Mouse (Mus musculus) left cerebral cortex, adult 11 months (tissue): ENCODE data around the gene F13a1.

Experiments used
- DNase-seq: peaks from one replicate; pipeline ENCODE4 v3.0.0; 2022; ENCODE audit warnings: low spot score

F13a1 gene

DNA sequence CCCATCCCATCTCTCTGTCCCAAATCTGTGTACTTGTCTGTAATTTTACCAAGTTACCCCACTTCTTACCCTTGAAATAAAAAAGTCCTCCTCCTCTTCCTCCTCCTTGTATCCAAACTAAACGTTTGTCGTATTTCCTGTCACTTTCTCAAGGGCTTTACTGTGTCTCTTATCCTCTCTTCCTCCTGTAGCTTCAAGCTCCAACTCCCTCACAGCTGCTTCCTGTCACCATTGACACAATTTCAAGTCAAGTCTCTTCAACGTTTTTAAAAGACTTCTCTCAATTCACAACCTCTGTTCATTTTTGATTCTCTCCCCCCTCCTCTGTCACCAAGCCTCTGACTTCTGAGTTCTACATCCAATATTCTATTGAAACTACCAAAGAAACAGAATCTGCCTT is at the start of gene F13a1:
F13a1 (minus strand) TSS at position 119 of the 400 bp plus-strand sequence.
- DNase-seq = no peak

GRCm38 (mm10) chr13:37091620-37092019 is 41.6 kb upstream of the F13a1 start:
- no peak for DNase-seq

DNA sequence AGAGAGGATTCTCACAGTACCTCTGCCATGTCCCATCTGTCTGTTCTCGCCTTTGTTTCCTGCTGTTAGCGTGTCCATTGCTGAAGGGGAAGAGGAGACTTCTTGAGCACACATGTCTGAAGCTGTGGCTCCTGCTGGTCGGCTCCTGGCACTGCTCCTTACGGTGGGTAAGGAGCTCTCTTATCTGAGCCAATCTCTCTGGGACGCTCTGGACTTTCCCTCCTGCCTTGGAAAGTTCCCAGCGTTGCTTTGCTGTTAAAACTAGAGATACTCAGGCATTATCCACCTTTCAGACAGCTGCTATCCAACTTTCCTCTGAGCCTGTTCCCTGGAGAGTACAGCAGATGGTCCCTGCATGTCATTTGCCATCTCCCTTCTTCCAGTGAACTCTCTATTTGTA is 39.1 kb upstream of the F13a1 start:
- DNase-seq = no peak

GRCm38 (mm10) chr13:37081506-37082241 is 31.6 kb upstream of the F13a1 start:
- DNase-seq = no peak

GRCm38 (mm10) chr13:37071390-37071789 is 21.3 kb upstream of the F13a1 start:
- no peak for DNase-seq

- DNase-seq = no peak
Observed at GRCm38 (mm10) chr13:37070824-37071223, 20.8 kb upstream of the F13a1 start.

DNA sequence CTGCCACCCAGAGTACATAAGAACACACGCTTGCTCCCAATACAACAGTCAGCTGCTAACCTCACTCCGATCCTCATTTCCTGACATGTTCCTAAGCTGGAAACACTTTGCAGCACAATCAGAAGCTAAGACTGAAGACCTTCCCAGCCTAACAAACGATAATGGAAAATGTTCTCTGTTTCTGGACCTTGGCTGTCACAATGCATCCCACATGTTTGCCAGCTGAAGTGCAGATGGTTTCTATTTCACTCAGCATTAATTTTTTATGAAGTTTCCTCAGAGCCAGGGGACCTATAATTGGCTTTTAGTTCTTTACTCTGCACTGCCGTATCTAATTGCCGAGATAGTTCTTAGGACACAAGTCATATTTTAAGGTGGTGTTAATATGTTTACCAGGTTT is 10.8 kb upstream of the F13a1 start:
- no peak for DNase-seq

DNA sequence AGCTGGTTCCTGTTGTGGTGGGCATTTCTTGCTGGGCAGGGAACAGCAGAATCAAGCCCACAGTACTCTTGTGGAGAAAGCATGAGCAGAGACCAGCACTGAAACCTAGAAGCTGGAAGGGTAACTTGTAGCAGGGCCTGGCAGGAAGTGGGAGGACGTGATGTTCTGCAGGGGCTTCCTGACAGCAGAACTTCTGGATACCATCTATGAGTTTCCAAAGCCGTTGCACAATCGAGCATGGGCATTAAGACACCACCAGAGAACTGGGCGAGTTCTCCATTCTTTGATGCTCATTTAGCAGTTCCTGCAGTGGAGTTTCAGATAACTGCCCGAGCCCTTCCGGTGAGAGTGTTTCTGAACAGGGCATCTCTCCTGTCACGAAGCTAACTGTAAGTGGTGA is 6.6 kb upstream of the F13a1 start:
- no peak for DNase-seq

DNA sequence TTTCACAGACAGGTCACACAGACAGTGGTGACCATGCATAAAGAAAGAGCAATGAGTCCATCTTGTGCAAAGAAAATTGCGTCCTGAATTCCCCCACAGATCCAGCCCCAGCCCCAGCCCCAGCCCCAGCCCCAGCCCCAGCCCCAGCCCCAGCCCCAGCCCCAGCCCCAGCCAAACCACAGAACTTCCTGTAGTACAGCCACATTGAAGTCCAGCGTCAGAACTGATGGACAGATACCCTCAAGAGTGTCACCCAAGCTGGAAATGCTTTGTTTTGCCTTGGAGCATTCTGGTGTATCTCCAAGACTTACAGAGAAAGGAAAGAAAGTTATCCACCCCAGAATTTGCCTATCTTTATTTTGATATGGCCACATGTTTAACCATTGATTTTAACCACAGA is 413 bp downstream of the F13a1 start:
- no peak for DNase-seq

DNA sequence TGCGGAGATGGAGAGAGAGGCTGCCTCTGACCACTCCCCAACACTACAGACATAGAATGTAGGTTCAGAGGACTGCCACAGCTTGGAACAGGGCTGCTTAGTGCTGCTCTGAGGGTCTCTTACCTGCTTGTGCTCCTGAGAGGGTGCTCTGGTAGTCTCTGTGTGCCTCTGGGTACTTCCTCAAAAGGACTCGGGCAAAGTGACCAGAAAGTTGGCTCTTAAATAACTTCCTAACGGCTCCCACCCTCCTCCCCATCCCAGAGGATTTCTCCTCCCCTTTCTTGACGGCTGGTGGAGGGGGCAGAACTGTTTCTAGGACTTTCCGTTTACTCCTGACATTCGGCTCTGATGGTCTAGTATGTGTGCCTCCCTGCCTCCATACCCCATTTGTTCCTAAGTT is 1.0 kb downstream of the F13a1 start:
- DNase-seq = no peak

- DNase-seq = no peak
Observed at GRCm38 (mm10) chr13:37045005-37045404, 5.0 kb downstream of the F13a1 start.

GRCm38 (mm10) chr13:37034745-37035144 is 15.3 kb downstream of the F13a1 start:
- peak; percentile 9 for DNase-seq

- DNase-seq = no peak
Observed at GRCm38 (mm10) chr13:37025996-37026579, 24.0 kb downstream of the F13a1 start.

DNA sequence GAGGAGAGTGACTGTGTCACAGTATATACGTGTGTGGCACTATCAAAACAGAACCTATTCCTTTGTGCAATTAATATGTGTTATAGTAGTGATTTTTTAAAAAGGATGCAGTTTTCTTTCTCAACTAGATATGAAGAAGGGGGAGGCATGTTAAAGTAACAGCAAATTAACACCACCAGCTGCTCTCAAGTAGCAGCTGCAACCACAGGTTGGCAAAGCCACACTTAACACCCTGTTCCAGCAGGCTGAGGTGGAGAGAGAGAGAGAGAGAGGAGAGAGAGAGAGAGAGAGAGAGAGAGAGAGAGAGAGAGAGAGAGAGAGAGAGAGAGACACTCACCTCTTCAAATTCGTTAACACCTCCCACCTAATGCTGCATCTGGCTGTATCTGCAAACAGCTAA is 28.5 kb downstream of the F13a1 start:
- no peak for DNase-seq

GRCm38 (mm10) chr13:37010771-37011170 is 39.3 kb downstream of the F13a1 start:
- no peak for DNase-seq

DNA sequence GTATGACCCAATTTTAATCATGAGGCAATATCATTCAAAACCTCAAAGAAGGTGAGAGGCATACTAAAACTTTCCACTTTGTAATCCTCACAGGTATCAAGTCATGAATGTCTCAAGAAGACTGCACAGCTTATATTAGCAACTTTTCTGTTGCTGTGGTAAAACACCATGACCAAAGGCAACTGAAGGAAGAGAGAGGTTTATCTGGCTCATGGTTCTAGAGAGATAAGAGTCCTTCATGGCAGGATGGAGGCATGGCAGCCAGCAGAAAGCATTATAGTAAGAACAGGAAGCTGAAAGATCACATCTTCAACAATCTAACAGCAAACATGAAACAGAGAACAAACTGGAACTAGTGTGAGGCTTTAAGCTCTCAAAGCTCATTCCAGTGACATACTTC is 43.8 kb downstream of the F13a1 start:
- DNase-seq = no peak

- DNase-seq = no peak
Observed at GRCm38 (mm10) chr13:36999210-36999705, 50.8 kb downstream of the F13a1 start.

DNA sequence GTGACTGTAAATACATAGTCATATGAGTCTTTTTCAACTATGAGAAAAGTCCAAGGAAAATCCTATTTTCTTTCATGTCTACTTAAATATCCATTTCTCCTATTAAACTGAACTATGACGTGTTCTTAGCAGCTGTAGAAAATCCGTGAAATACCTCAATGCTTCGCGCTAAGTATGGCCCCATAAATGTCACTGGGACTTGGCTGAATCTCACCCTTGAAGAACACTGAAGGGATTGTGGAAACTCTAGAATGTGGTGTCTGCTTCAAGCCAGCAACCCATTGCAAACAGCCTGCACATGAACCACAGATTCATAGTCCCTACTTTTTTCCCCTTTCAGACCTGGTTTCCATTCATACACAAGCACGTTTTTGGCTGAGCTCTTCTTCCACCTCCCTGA is 56.5 kb downstream of the F13a1 start:
- no peak for DNase-seq

DNA sequence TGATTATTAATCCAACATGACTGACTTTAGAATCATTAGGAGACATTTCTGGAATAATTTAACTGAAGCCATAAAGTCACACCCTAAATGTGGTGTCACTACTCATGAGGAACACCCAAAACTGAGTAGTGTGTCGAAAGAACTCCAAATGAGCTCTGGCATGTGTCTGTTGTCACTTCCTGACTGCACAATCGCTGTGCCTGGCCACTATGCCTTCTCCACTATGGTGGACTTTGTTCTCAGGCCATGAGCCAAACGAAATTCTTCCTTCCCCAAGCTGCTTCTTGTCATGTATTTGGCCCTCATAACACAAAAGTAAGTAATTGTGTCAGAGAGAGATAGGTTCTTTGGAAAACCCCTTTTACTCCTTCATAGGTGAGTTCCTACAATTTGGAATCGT is 61.7 kb downstream of the F13a1 start:
- DNase-seq = no peak

GRCm38 (mm10) chr13:36973016-36973415 is 77.0 kb downstream of the F13a1 start:
- DNase-seq = no peak

GRCm38 (mm10) chr13:36972226-36972625 is 77.8 kb downstream of the F13a1 start:
- no peak for DNase-seq

DNA sequence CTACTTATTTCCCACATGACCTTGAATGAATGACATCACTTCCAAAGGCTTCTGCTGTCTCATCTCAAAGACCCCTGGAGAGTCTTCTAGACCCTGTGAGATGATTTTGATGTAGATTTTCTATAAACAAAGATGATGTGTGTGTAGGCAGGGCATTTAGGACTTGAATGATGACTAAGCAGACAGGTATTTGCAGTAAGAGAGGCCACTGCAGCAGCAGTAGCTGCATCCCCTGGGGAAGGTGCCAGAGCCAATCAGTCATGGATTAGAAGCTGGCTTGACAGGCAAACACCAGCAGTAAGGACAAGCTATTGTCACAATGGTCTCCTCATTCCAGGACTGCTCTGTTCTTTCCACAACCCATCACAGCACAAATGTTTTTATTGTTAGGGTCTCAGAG is 87.1 kb downstream of the F13a1 start:
- DNase-seq = no peak

DNA sequence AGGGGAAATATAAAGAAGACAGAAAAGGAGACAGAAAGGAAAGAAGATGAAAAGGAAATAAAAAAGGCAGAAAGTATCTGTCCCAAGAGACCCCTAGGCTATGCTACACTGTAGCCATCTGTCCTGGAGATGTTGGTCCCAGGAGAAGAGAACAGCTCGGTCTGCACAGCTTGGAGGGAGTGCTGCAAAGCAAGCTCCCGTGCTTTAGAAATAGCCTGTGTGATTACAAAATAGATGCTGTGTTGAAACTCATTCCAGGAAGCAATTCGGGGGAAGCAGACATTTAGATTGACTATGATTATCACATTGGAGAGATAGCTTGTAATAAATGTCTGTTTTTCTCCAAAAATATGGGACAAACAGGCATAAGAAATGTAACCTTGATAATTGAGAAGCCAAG is 91.0 kb downstream of the F13a1 start:
- DNase-seq = no peak

- no peak for DNase-seq
Observed at GRCm38 (mm10) chr13:36954937-36955336, 95.1 kb downstream of the F13a1 start.
